Mouse (Mus musculus): ENCODE results near the gene Zfp366. TPM values are rescaled to one million over a fixed set of nuclear protein-coding genes. Genes with fewer than 3 reads are reported as not detected.

The Zfp366 gene
- total and polyA plus RNA-seq, 3 experiments = not detected

DNA sequence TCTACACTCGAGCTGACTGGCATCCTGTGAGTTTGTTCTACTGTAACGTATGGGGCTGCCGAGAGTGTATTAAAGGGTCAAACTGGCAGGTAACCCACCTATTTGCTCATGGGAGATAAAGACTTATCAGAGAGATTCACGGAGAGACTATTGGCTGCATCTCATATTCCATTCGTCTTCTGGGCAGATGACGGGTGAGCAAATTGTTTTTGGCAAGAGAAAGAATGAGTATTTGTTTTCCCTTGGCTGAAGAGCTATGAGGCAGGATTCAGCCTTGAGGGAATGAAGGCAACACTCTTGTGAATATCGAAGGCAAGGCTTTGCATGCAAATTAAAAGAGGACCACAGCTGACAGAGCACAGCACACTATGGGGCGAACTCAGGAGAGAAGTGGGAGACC lies 4.0 kb downstream of the Zfp366 start:
- H3K4me2 ChIP-seq (ENCODE audit: insufficient read depth, low read depth, poor library complexity, severe bottlenecking) = no peak overlapping the region
- no peak overlapping the region for H3K27ac ChIP-seq (ENCODE audit: insufficient read depth, low read depth)
- peaks cover 14% of the 10 kb centered on the region for H3K27me3 ChIP-seq (replicated peaks)
- DNase-seq (ENCODE audit: extremely low read depth) = no peak
- H3K4me1 ChIP-seq (ENCODE audit: control insufficient read depth in 1 of 2, insufficient read depth in 2 of 2) = peaks cover 2 to 7% of the 10 kb centered on the region in 2 experiments; a peak in 3 of 4 replicates
- H3K79me2 ChIP-seq (replicated peaks; ENCODE audit: control insufficient read depth, extremely low read depth, insufficient read depth, poor library complexity, severe bottlenecking) = no peaks in the 10 kb centered on the region
- in situ Hi-C loops (cut with MboI; ENCODE audit: low pct_ligation_motif_present, low pct_unique_long_range_greater_than_20kb, low sequenced_read_pairs) = no loop called here
- no peak overlapping the region for H3K4me3 ChIP-seq (replicated peaks in 1 of 3; ENCODE audit: low read depth in 2 of 3, low read length in 2 of 3, poor library complexity in 1 of 3)
- no peaks in the 10 kb centered on the region for H3K9me3 ChIP-seq (replicated peaks; ENCODE audit: low read length)
- no peaks in the 10 kb centered on the region for H3K36me3 ChIP-seq (replicated peaks in 1 of 2; ENCODE audit: control insufficient read depth in 1 of 2, insufficient read depth in 1 of 2, low read length in 1 of 2)
- TF ChIP-seq GABPA (IDR thresholded peaks at IDR 0.05; ENCODE audit: insufficient replicate concordance, low read depth, low read length) (no peak), SIN3A (IDR thresholded peaks at IDR 0.05; ENCODE audit: low read length) (no peak), JUN (IDR thresholded peaks at IDR 0.05; ENCODE audit: insufficient read depth, low read depth, low read length) (no peak), RAD21 (IDR thresholded peaks at IDR 0.05; ENCODE audit: low read depth, low read length) (no peak), MAX (IDR thresholded peaks at IDR 0.05; ENCODE audit: low read length) (no peak), ZKSCAN1 (IDR thresholded peaks at IDR 0.05; ENCODE audit: borderline replicate concordance, low read depth, low read length) (no peak)
- dilution Hi-C loops (cut with MboI; ENCODE audit: extremely low pct_ligation_motif_present, extremely low pct_unique_long_range_greater_than_20kb, low sequenced_read_pairs) = no loop called here
- no peak overlapping the region for H3K9ac ChIP-seq (ENCODE audit: insufficient read depth, low read depth)

DNA sequence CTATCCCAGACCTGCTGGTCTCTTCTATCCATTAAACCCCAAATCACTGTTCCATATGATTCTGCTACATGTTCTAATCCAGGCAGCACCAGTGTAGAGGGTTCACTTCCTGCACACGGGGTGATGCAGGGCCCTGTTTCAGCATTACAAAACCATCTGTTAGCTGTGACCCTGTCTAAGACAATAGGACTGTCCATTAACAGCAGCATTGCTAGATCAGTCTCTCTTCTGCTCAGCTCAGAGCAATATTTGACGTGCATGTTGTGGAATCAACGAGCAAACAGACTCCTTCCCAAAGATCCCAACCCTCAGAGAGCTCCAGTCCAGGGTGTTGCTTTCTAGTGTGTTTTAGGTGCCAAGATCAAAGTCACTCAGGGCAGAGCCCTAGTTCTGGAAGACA lies 5.0 kb downstream of the Zfp366 start:
- Histone ChIP-seq H3K27ac (ENCODE audit: insufficient read depth, low read depth) (no peak overlapping the region), H3K4me2 (ENCODE audit: insufficient read depth, low read depth, poor library complexity, severe bottlenecking) (no peak overlapping the region), H3K9ac (ENCODE audit: insufficient read depth, low read depth) (no peak overlapping the region), H3K79me2 (replicated peaks; ENCODE audit: control insufficient read depth, extremely low read depth, insufficient read depth, poor library complexity, severe bottlenecking) (no peaks in the 10 kb centered on the region), H3K27me3 (replicated peaks) (peaks cover 10% of the 10 kb centered on the region), H3K36me3 (replicated peaks in 1 of 2; ENCODE audit: control insufficient read depth in 1 of 2, insufficient read depth in 1 of 2, low read length in 1 of 2) (no peaks in the 10 kb centered on the region), H3K9me3 (replicated peaks; ENCODE audit: low read length) (no peaks in the 10 kb centered on the region), H3K4me3 (replicated peaks in 1 of 3; ENCODE audit: low read depth in 2 of 3, low read length in 2 of 3, poor library complexity in 1 of 3) (no peak overlapping the region), H3K4me1 (ENCODE audit: control insufficient read depth in 1 of 2, insufficient read depth in 2 of 2) (peaks cover 2 to 7% of the 10 kb centered on the region in 2 experiments; a peak in 3 of 4 replicates)
- dilution Hi-C loops (cut with MboI; ENCODE audit: extremely low pct_ligation_motif_present, extremely low pct_unique_long_range_greater_than_20kb, low sequenced_read_pairs) = no loop called here
- TF ChIP-seq MXI1 (IDR thresholded peaks at IDR 0.05; ENCODE audit: low read depth, low read length) = no peak
- no peak for TF ChIP-seq GABPA (IDR thresholded peaks at IDR 0.05; ENCODE audit: insufficient replicate concordance, low read depth, low read length)
- TF ChIP-seq MEF2A (IDR thresholded peaks at IDR 0.05; ENCODE audit: borderline replicate concordance, low read depth, low read length) = no peak
- TF ChIP-seq SIN3A (IDR thresholded peaks at IDR 0.05; ENCODE audit: low read length) = no peak
- no peak for TF ChIP-seq RAD21 (IDR thresholded peaks at IDR 0.05; ENCODE audit: low read depth, low read length)
- no peak for TF ChIP-seq BHLHE40 (IDR thresholded peaks at IDR 0.05; ENCODE audit: low read depth, low read length)
- TF ChIP-seq ZNF384 (IDR thresholded peaks at IDR 0.05; ENCODE audit: low read depth, low read length) = no peak
- TF ChIP-seq NELFE (IDR thresholded peaks at IDR 0.05; ENCODE audit: low read depth, low read length) = no peak
- TF ChIP-seq TBP (conservative IDR thresholded peaks at IDR 0.05; ENCODE audit: low read depth, low read length) = no peak
- TF ChIP-seq UBTF (IDR thresholded peaks at IDR 0.05; ENCODE audit: low read depth, low read length) = no peak
- TF ChIP-seq NRF1 (IDR thresholded peaks at IDR 0.05; ENCODE audit: low read depth, low read length) = no peak
- TF ChIP-seq CTCF (conservative IDR thresholded peaks at IDR 0.05 in 1 of 2, IDR thresholded peaks at IDR 0.05 in 1 of 2; ENCODE audit: low read depth in 2 of 2, low read length in 2 of 2) = no peak
- TF ChIP-seq ETS1 (conservative IDR thresholded peaks at IDR 0.05; ENCODE audit: low read depth, low read length) = no peak
- TF ChIP-seq USF2 (conservative IDR thresholded peaks at IDR 0.05; ENCODE audit: low read depth, low read length) = no peak
- no peak for TF ChIP-seq ZKSCAN1 (IDR thresholded peaks at IDR 0.05; ENCODE audit: borderline replicate concordance, low read depth, low read length)
- no peak for DNase-seq (ENCODE audit: extremely low read depth)
- in situ Hi-C loops (cut with MboI; ENCODE audit: low pct_ligation_motif_present, low pct_unique_long_range_greater_than_20kb, low sequenced_read_pairs) = no loop called here
